Mouse (Mus musculus): ENCODE data around the gene Crtc3.

GRCm38 (mm10) chr7:80691131-80691530 is 2.5 kb upstream of the Crtc3 start:
- TF ChIP-seq CTCF (IDR thresholded peaks at IDR 0.05; ENCODE audit: borderline replicate concordance, insufficient read depth, low read depth, low read length) (no peak), POLR2A (IDR thresholded peaks at IDR 0.05; ENCODE audit: borderline replicate concordance, insufficient read depth, low read length) (no peak)

Data from cerebellum, adult 2 months (tissue).